Mouse (Mus musculus) limb, embryonic 11.5 days (tissue): Measurements from ENCODE around the gene Psmb2. TPM values are rescaled to one million over a fixed set of nuclear protein-coding genes. Genes with fewer than 3 reads are reported as not detected.

Experiments used
- ATAC-seq: fragments of 200-750 bp; cut with Nextera tagmentation; 2 replicates; pipeline ENCODE4 v1.8.0; 2017; ENCODE audit warnings: low read depth; ENCODE audit not compliant: insufficient number of reproducible peaks, low FRiP score, low TSS enrichment
- DNase-seq: peaks from one replicate; pipeline ENCODE4 v3.0.0-alpha.2; 2015; ENCODE audit warnings: low spot score
- H3K27ac ChIP-seq: fragments of 300-500 bp; sonication (generic); replicated peaks from 2 replicates; pipeline ENCODE4 v1.5.1; 2014; ENCODE audit warnings: low read depth, mild to moderate bottlenecking, low read length
- H3K27me3 ChIP-seq: fragments of 300-500 bp; sonication (generic); 2 replicates; pipeline ENCODE4 v1.6.1; 2014; ENCODE audit warnings: mild to moderate bottlenecking, low read length, mixed read lengths; ENCODE audit not compliant: control insufficient read depth, insufficient read depth
- H3K36me3 ChIP-seq: fragments of 300-500 bp; sonication (generic); 2 replicates; pipeline ENCODE4 v1.6.1; 2014; ENCODE audit warnings: mild to moderate bottlenecking, low read length, moderate library complexity, mixed read lengths; ENCODE audit not compliant: control insufficient read depth, insufficient read depth
- H3K4me1 ChIP-seq: fragments of 300-500 bp; sonication (generic); 2 replicates; pipeline ENCODE4 v1.6.1; 2014; ENCODE audit warnings: low read length, mixed read lengths; ENCODE audit not compliant: control insufficient read depth, insufficient read depth
- H3K4me2 ChIP-seq: fragments of 300-500 bp; sonication (generic); 2 replicates; pipeline ENCODE4 v1.6.1; 2014; ENCODE audit warnings: low read depth, mild to moderate bottlenecking, moderate library complexity; ENCODE audit not compliant: severe bottlenecking
- H3K4me3 ChIP-seq: fragments of 300-500 bp; sonication (generic); 2 replicates; pipeline ENCODE4 v1.5.1; 2014; ENCODE audit warnings: low read depth, low read length
- H3K9ac ChIP-seq: fragments of 300-500 bp; sonication (generic); 2 replicates; pipeline ENCODE4 v1.6.1; 2014; ENCODE audit warnings: mild to moderate bottlenecking, low read length
- H3K9me3 ChIP-seq: fragments of 300-500 bp; sonication (generic); 2 replicates; pipeline ENCODE4 v1.6.1; 2016; ENCODE audit warnings: low read length; ENCODE audit not compliant: control insufficient read depth
- WGBS: fragments of 180-500 bp; shearing (Covaris S2); extraction: QIAGEN DNeasy Blood & Tissue Kit; methylation state at CpG from one replicate; pipeline ENCODE4 v1.1.7; 2014; 5-methylcytosine and 5-hydroxymethylcytosine counted together
- polyA plus RNA-seq: library from polyadenylated mRNA; unstranded; fragments of >200 nt; fragmentation: Nextera tagmentation; extraction: Ambion mirVana; gene quantifications from 2 replicates; pipeline ENCODE4 v1.2.1, GENCODE M21; 2014

Psmb2 gene
- polyA plus RNA-seq, 1 experiment from 2014 or later = 572 TPM

GRCm38 (mm10) chr4:126689457-126689856 lies 12.0 kb downstream of the Psmb2 start:
- Histone ChIP-seq H3K27me3 (no peaks in the 10 kb centered on the region), H3K36me3 (peaks cover 17% of the 10 kb centered on the region), H3K4me2 (no peak overlapping the region), H3K27ac (no peak overlapping the region), H3K4me1 (no peaks in the 10 kb centered on the region), H3K4me3 (no peak overlapping the region), H3K9me3 (no peaks in the 10 kb centered on the region), H3K9ac (no peak overlapping the region)
- no peak for DNase-seq
- WGBS = 89% methylated on average over 2 of the region's 2 CpGs
- no peak for ATAC-seq

DNA sequence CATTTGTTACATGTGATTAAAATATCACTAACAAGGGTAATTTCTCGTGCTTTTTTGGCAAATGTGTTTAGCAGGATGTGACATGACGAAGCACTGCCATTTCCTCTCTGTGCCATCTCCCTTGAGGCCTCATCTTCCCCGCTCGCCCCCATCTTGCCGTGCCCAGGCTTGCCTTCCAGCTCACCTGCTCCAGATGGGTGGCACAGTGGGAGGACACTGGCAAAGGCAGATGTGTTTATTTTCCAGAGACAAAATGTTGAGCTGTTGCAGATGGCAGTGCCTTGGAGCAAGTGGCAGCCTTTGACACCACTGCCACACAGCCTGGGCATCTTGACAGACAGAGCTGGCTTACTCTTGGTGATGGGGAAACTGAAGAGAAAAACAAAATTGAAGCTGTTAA lies 15.6 kb downstream of the Psmb2 start:
- Histone ChIP-seq H3K9ac (no peak overlapping the region), H3K27me3 (no peaks in the 10 kb centered on the region), H3K4me1 (no peaks in the 10 kb centered on the region), H3K27ac (no peak overlapping the region), H3K4me3 (no peak overlapping the region), H3K4me2 (no peak overlapping the region), H3K36me3 (peaks cover 4% of the 10 kb centered on the region; the same call in 1 of the 2 replicates), H3K9me3 (no peaks in the 10 kb centered on the region)
- DNase-seq (no peak), ATAC-seq (no peak)
- 90% methylated on average over 5 of the region's 5 CpGs for WGBS

- no peak overlapping the region for H3K9ac ChIP-seq
- no peaks in the 10 kb centered on the region for H3K4me1 ChIP-seq
- H3K4me2 ChIP-seq = no peak overlapping the region
- no peaks in the 10 kb centered on the region for H3K27me3 ChIP-seq
- WGBS = 85% methylated on average over 4 of the region's 4 CpGs
- no peak overlapping the region for H3K4me3 ChIP-seq
- H3K36me3 ChIP-seq = peaks cover 4% of the 10 kb centered on the region; the same call in 1 of the 2 replicates
- ATAC-seq (no peak), DNase-seq (no peak)
- H3K9me3 ChIP-seq = no peaks in the 10 kb centered on the region
- H3K27ac ChIP-seq = no peak overlapping the region
Measured at GRCm38 (mm10) chr4:126696908-126697307, 19.5 kb downstream of the Psmb2 start.

GRCm38 (mm10) chr4:126706630-126707438 lies 29.4 kb downstream of the Psmb2 start:
- Histone ChIP-seq H3K4me3 (no peak overlapping the region), H3K27ac (no peak overlapping the region), H3K9ac (no peak overlapping the region), H3K9me3 (no peaks in the 10 kb centered on the region), H3K4me2 (no peak overlapping the region), H3K36me3 (peaks cover 9% of the 10 kb centered on the region), H3K27me3 (no peaks in the 10 kb centered on the region), H3K4me1 (no peaks in the 10 kb centered on the region)
- no peak for DNase-seq
- ATAC-seq = no peak
- 57% methylated on average over 12 of the region's 12 CpGs for WGBS

DNA sequence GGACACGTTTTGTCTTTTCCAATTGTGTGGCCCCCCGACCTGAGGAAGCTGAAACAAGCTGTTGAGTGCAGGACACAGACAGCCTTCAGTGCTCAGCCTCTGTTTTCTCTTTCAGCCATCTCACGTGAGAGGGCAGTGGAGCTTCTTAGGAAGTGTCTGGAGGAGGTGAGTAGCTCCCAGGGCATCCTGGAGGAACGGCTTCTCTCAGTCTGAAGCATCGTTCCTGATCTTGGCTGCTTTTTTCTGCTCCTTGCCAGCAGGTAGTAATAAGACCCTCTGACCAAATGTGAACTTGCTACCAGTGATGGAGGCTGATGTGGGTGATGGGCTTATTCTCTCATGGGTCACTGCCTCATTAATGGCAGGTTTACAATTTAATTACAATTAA lies 30.0 kb downstream of the Psmb2 start:
- Histone ChIP-seq H3K4me3 (no peak overlapping the region), H3K27me3 (no peaks in the 10 kb centered on the region), H3K4me1 (no peaks in the 10 kb centered on the region), H3K27ac (no peak overlapping the region), H3K36me3 (peaks cover 9% of the 10 kb centered on the region), H3K4me2 (no peak overlapping the region), H3K9ac (no peak overlapping the region), H3K9me3 (no peaks in the 10 kb centered on the region)
- 84% methylated on average over 5 of the region's 5 CpGs for WGBS
- ATAC-seq = no peak
- no peak for DNase-seq

GRCm38 (mm10) chr4:126732111-126732510 lies 54.7 kb downstream of the Psmb2 start:
- WGBS = 2% methylated on average over 18 of the region's 18 CpGs
- H3K27me3 ChIP-seq = peaks cover 68% of the 10 kb centered on the region
- peak overlapping the region; percentile 6; the same call in 1 of the 2 replicates for H3K4me3 ChIP-seq
- ATAC-seq (no peak), DNase-seq (no peak)
- no peaks in the 10 kb centered on the region for H3K36me3 ChIP-seq
- H3K9me3 ChIP-seq = no peaks in the 10 kb centered on the region
- 0 out of 2 replicates have a peak, but pooled peaks cover 3% of the 10 kb centered on the region for H3K4me1 ChIP-seq
- H3K9ac ChIP-seq = no peak overlapping the region
- no peak overlapping the region for H3K27ac ChIP-seq
- H3K4me2 ChIP-seq = 0 out of 2 replicates have a peak overlapping the region, but pooled peaks have one; percentile 3

DNA sequence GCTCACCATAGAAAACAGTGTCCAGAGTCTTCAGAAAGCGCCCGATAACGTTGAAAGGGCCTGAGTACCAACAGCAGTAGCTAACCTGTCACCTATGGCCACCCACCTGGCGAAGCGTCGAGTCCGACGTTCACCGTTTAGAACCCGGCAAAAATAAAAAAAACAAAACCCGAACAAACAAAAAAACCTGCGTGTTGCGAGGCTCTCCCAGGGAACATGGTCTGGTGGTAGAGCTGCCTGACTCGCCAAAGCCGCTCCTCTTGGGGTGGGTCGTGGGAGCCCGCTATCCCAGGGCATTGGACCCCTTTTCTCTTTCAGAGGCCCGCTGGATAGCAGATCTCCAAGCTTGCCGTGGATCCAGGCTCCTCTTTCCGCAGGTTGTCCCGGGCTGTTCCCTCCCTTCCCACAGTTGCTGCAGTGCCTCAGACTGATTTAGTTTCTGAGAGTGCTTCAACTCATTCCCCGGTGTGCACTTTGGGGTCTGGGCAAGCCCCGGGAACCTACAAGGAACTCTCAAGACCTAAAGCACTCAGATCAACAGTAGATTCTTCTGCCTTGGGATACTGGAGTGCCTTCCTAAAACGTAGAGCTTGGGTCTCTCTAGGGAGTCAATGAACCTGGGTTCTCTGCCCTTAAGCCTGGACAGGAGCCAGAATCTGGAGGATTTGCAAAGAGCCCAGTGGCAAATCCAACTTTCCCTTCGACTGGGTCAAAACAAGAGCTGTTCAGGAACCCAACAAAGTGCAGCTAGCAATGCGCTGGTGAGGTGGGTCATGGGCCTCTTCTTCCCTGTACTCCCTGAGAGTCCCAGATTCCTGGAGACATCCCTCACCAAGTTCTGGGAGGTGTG lies 55.3 kb downstream of the Psmb2 start:
- WGBS = 6% methylated on average over 26 of the region's 26 CpGs
- Histone ChIP-seq H3K27me3 (peaks cover 72% of the 10 kb centered on the region), H3K9me3 (no peaks in the 10 kb centered on the region), H3K27ac (no peak overlapping the region), H3K9ac (no peak overlapping the region), H3K4me3 (peak overlapping the region; percentile 6; the same call in 1 of the 2 replicates), H3K36me3 (no peaks in the 10 kb centered on the region), H3K4me1 (0 out of 2 replicates have a peak, but pooled peaks cover 3% of the 10 kb centered on the region), H3K4me2 (0 out of 2 replicates have a peak overlapping the region, but pooled peaks have one; percentile 3)
- DNase-seq (peak; percentile 50), ATAC-seq (no peak)

GRCm38 (mm10) chr4:126734001-126734603 lies 56.7 kb downstream of the Psmb2 start:
- Histone ChIP-seq H3K27ac (no peak overlapping the region), H3K36me3 (no peaks in the 10 kb centered on the region), H3K4me3 (no peak overlapping the region), H3K9ac (no peak overlapping the region), H3K4me2 (no peak overlapping the region), H3K4me1 (0 out of 2 replicates have a peak, but pooled peaks cover 3% of the 10 kb centered on the region), H3K9me3 (no peaks in the 10 kb centered on the region), H3K27me3 (peaks cover 82% of the 10 kb centered on the region)
- WGBS = 4% methylated on average over 16 of the region's 16 CpGs
- ATAC-seq (no peak), DNase-seq (peak; percentile 57)
